ENCODE assay signal across 11 mouse cellular contexts in genomic region chr6:52229558-52230416, GRCm38 (mm10). TPM values are rescaled to one million over a fixed set of nuclear protein-coding genes. Genes with fewer than 3 reads are reported as not detected.
DNase-seq lines count a peak whose midpoint lies in the region; ATAC-seq and TF ChIP-seq lines count a peak whose summit lies in the region.
"Had no signal": no experiment of that assay in that cellular context is flagged by ENCODE, and none has a peak within 500 bp of the region (broad histone marks: within the 10 kb centered on the region; RNA-seq: fewer than 3 reads in every experiment).

No protein-coding gene starts in this region.

- no peak for TF ChIP-seq CTCF in testis, adult 2 months (IDR thresholded peaks at IDR 0.05; ENCODE audit: control insufficient read depth, insufficient read depth, insufficient replicate concordance, low read depth, low read length)
- TF ChIP-seq CTCF in embryonic fibroblast, embryonic 13.5 days (IDR thresholded peaks at IDR 0.05; ENCODE audit: borderline replicate concordance, insufficient read depth, low read length): no peak
- no peak; the same call in 1 of the 2 replicates for TF ChIP-seq CTCF in kidney, postnatal 0 days (IDR thresholded peaks at IDR 0.05; ENCODE audit: low read depth)

- peak; percentile 2 for ATAC-seq in kidney, postnatal 0 days (replicated peaks; ENCODE audit: low FRiP score, low read depth)
- no peak for ATAC-seq in neural tube, embryonic 14.5 days (ENCODE audit: low read depth)
- no peak for ATAC-seq in frontal cortex, adult (ENCODE audit: low TSS enrichment)

- no peak for DNase-seq in testis, postnatal 10 days (ENCODE audit: low spot score)
- DNase-seq in kidney, postnatal 0 days (ENCODE audit: low spot score): no peak
- DNase-seq in retina, postnatal 1 day: no peak
- DNase-seq: cerebellum, adult 18-20 months; lung, adult 18-20 months had no signal

- no peaks in the 10 kb centered on the region for H3K36me3 ChIP-seq in testis, adult 2 months (ENCODE audit: control insufficient read depth, insufficient read depth, low read length)
- no peaks in the 10 kb centered on the region; the same call in 1 of the 2 replicates for H3K36me3 ChIP-seq in kidney, postnatal 0 days (ENCODE audit: insufficient read depth, low read length)
- no peaks in the 10 kb centered on the region for H3K36me3 ChIP-seq in neural tube, embryonic 14.5 days (ENCODE audit: control insufficient read depth, insufficient read depth, low read length)

- H3K9me3 ChIP-seq in kidney, postnatal 0 days (replicated peaks; ENCODE audit: low read length): no peaks in the 10 kb centered on the region
- H3K9me3 ChIP-seq in neural tube, embryonic 14.5 days (ENCODE audit: control insufficient read depth, low read length): no peaks in the 10 kb centered on the region

- under 1% methylated on average over 43 of the region's 44 CpGs for WGBS in kidney, postnatal 0 days
- 2% methylated on average over 43 of the region's 44 CpGs for WGBS in neural tube, embryonic 14.5 days

- peak overlapping the region; percentile 89 for H3K4me2 ChIP-seq in kidney, postnatal 0 days (ENCODE audit: low read length)
- H3K4me2 ChIP-seq in neural tube, embryonic 14.5 days (ENCODE audit: low read depth, low read length): peak overlapping the region; percentile 90

- peaks cover 10% of the 10 kb centered on the region for H3K4me1 ChIP-seq in testis, adult 2 months (ENCODE audit: control insufficient read depth, insufficient read depth, low read length)
- H3K4me1 ChIP-seq in embryonic fibroblast, embryonic 13.5 days (ENCODE audit: control insufficient read depth, insufficient read depth, low read length): no peaks in the 10 kb centered on the region
- peaks cover 8% of the 10 kb centered on the region; the same call in 1 of the 2 replicates for H3K4me1 ChIP-seq in kidney, postnatal 0 days (replicated peaks; ENCODE audit: insufficient read depth, low read length)
- peaks cover 18% of the 10 kb centered on the region for H3K4me1 ChIP-seq in neural tube, embryonic 14.5 days (ENCODE audit: control insufficient read depth, insufficient read depth, low read length)

- peak overlapping the region; percentile 93 for H3K9ac ChIP-seq in kidney, postnatal 0 days (ENCODE audit: low read depth, low read length)
- peak overlapping the region; percentile 94 for H3K9ac ChIP-seq in neural tube, embryonic 14.5 days (replicated peaks; ENCODE audit: low read depth, low read length)

- no peak overlapping the region for H3K27ac ChIP-seq in testis, adult 2 months (ENCODE audit: control insufficient read depth, insufficient read depth, low read depth, low read length)
- peak overlapping the region; percentile 30; the same call in 1 of the 2 replicates for H3K27ac ChIP-seq in embryonic fibroblast, embryonic 13.5 days (ENCODE audit: insufficient read depth, low read length)
- H3K27ac ChIP-seq in kidney, postnatal 0 days: peak overlapping the region; percentile 97
- H3K27ac ChIP-seq in neural tube, embryonic 14.5 days (ENCODE audit: low read depth, low read length): peak overlapping the region; percentile 97
- H3K27ac ChIP-seq: layer of hippocampus, adult 2 months had no signal

- no peak for TF ChIP-seq POLR2A in testis, adult 2 months (IDR thresholded peaks at IDR 0.05; ENCODE audit: control insufficient read depth, low read depth, low read length)
- TF ChIP-seq POLR2A in embryonic fibroblast, embryonic 13.5 days (IDR thresholded peaks at IDR 0.05; ENCODE audit: low read depth, low read length): no peak

- H3K27me3 ChIP-seq in testis, adult 2 months (ENCODE audit: control insufficient read depth, insufficient read depth, low read length): peaks cover 37% of the 10 kb centered on the region
- no peaks in the 10 kb centered on the region for H3K27me3 ChIP-seq in kidney, postnatal 0 days (ENCODE audit: insufficient read depth, low read length)
- no peaks in the 10 kb centered on the region for H3K27me3 ChIP-seq in neural tube, embryonic 14.5 days (ENCODE audit: control insufficient read depth, insufficient read depth, low read length)

- peak overlapping the region; percentile 2; the same call in 1 of the 2 replicates for H3K4me3 ChIP-seq in testis, adult 2 months (ENCODE audit: control insufficient read depth, low read depth, low read length)
- peak overlapping the region; percentile 42 for H3K4me3 ChIP-seq in embryonic fibroblast, embryonic 13.5 days (ENCODE audit: insufficient read depth, low read length)
- peak overlapping the region; percentile 85 for H3K4me3 ChIP-seq in kidney, postnatal 0 days (replicated peaks; ENCODE audit: low read depth, low read length)
- H3K4me3 ChIP-seq in neural tube, embryonic 14.5 days (ENCODE audit: low read depth, low read length): peak overlapping the region; percentile 57
- H3K4me3 ChIP-seq: erythroblast, embryonic 14.5 days; layer of hippocampus, adult 2 months had no signal

RNA-seq across cellular contexts. Expression of gene Hoxa9, which starts 1.1 kb away (rescaled TPM):
- polyA plus RNA-seq in testis, adult 2 months (2012; rRNA removed): 0.52 and 1.9 TPM in 2 replicates
- 9.9 and 13.6 TPM in 2 replicates for polyA plus RNA-seq in embryonic fibroblast, embryonic 13.5 days (2011; ENCODE audit: insufficient read length, low read depth, missing spikeins)
- polyA plus RNA-seq in kidney, postnatal 0 days (2015; fragmentation: Nextera tagmentation; extraction: Ambion mirVana): 57.3 and 57.8 TPM in 2 replicates
- 122 and 151 TPM in 2 replicates for polyA plus RNA-seq in neural tube, embryonic 14.5 days (2014; fragmentation: Nextera tagmentation; extraction: Ambion mirVana)
- polyA plus RNA-seq: erythroblast, embryonic 14.5 days had no signal

RNA-seq across cellular contexts. Expression of gene Hoxa7, which starts 8.1 kb away (rescaled TPM):
- 0.48 and 0.72 TPM in 2 replicates for polyA plus RNA-seq in testis, adult 2 months (2012; rRNA removed)
- polyA plus RNA-seq in embryonic fibroblast, embryonic 13.5 days (2011; ENCODE audit: insufficient read length, low read depth, missing spikeins): 15.8 and 21.6 TPM in 2 replicates
- polyA plus RNA-seq in kidney, postnatal 0 days (2015; fragmentation: Nextera tagmentation; extraction: Ambion mirVana): 29.7 and 31.7 TPM in 2 replicates
- polyA plus RNA-seq in neural tube, embryonic 14.5 days (2014; fragmentation: Nextera tagmentation; extraction: Ambion mirVana): 90.8 and 110 TPM in 2 replicates

RNA-seq across cellular contexts. Expression of gene Hoxa10, which starts 10.9 kb away (rescaled TPM):
- 0.19 and 1.6 TPM in 2 replicates for polyA plus RNA-seq in testis, adult 2 months (2012; rRNA removed)
- 12.1 and 18.2 TPM in 2 replicates for polyA plus RNA-seq in embryonic fibroblast, embryonic 13.5 days (2011; ENCODE audit: insufficient read length, low read depth, missing spikeins)
- 175 and 183 TPM in 2 replicates for polyA plus RNA-seq in kidney, postnatal 0 days (2015; fragmentation: Nextera tagmentation; extraction: Ambion mirVana)
- 50.5 and 79.4 TPM in 2 replicates for polyA plus RNA-seq in neural tube, embryonic 14.5 days (2014; fragmentation: Nextera tagmentation; extraction: Ambion mirVana)
- polyA plus RNA-seq: erythroblast, embryonic 14.5 days had no signal

RNA-seq across cellular contexts. Expression of gene Hoxa11, which starts 15.8 kb away (rescaled TPM):
- polyA plus RNA-seq in testis, adult 2 months (2012; rRNA removed): 0.47 TPM in 1 of 2 replicates, not detected in the other
- 5.1 and 9.2 TPM in 2 replicates for polyA plus RNA-seq in embryonic fibroblast, embryonic 13.5 days (2011; ENCODE audit: insufficient read length, low read depth, missing spikeins)
- polyA plus RNA-seq in kidney, postnatal 0 days (2015; fragmentation: Nextera tagmentation; extraction: Ambion mirVana): 24.7 and 27.7 TPM in 2 replicates
- 0.09 TPM in 1 of 2 replicates, not detected in the other for polyA plus RNA-seq in neural tube, embryonic 14.5 days (2014; fragmentation: Nextera tagmentation; extraction: Ambion mirVana)
- polyA plus RNA-seq: erythroblast, embryonic 14.5 days had no signal

RNA-seq across cellular contexts. Expression of gene Gm28308, which starts 16.6 kb away (rescaled TPM):
- not detected in 2 replicates for polyA plus RNA-seq in testis, adult 2 months (2012; rRNA removed)
- polyA plus RNA-seq in embryonic fibroblast, embryonic 13.5 days (2011; ENCODE audit: insufficient read length, low read depth, missing spikeins): 0.89 TPM in 1 of 2 replicates, not detected in the other
- polyA plus RNA-seq in kidney, postnatal 0 days (2015; fragmentation: Nextera tagmentation; extraction: Ambion mirVana): 0.66 and 2.1 TPM in 2 replicates
- polyA plus RNA-seq in neural tube, embryonic 14.5 days (2014; fragmentation: Nextera tagmentation; extraction: Ambion mirVana): 4.2 TPM in 1 of 2 replicates, not detected in the other
- polyA plus RNA-seq: erythroblast, embryonic 14.5 days had no signal

Comparison
In these comparisons a context has a peak if more than half of its experiments do, and no peak if none do; other contexts are left out.
1. H3K4me3 ChIP-seq: peak in every context shown above with its lines; median percentile 85 in kidney, postnatal 0 days; 57 in neural tube, embryonic 14.5 days; 42 in embryonic fibroblast, embryonic 13.5 days; 2 in testis, adult 2 months.